ENCODE assay signal across 8 mouse cellular contexts in the genomic region with DNA sequence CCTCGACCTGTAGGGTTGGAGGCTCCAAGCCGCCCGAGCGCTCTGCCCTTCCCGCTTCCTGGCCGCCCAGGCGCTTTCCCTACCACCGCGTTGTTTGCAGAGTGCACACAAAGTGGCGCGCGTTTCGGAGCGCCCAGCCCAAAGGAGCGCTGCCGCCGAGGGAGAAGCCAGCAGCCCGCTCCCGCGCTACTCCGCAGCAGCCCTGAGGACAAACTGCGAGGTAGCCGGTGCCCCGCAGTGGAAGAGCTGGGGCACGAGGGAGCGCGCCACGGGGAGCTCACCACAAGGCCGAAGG. TPM values are rescaled to one million over a fixed set of nuclear protein-coding genes. Genes with fewer than 3 reads are reported as not detected.
DNase-seq lines count a peak whose midpoint lies in the region; ATAC-seq and TF ChIP-seq lines count a peak whose summit lies in the region.

No protein-coding gene starts in this region.

- DNase-seq in ES-CJ7 (ENCODE audit: low read depth, low spot score), result peak; percentile 57
- DNase-seq in liver, embryonic 14.5 days (ENCODE audit: low read depth in 3 of 3, low spot score in 3 of 3), result no peak
- DNase-seq in left cerebral cortex, postnatal 10 days (ENCODE audit: extremely low spot score in 1 of 2, low spot score in 2 of 2), result no peak
- no peak for DNase-seq in left cerebral cortex, postnatal 14 days (ENCODE audit: low spot score in 2 of 2)
- no peak for DNase-seq in left cerebral cortex, adult 11 months (ENCODE audit: low spot score)

- peak overlapping the region; percentile 64 for H3K4me3 ChIP-seq in E14TG2a.4 (replicated peaks; ENCODE audit: low read length)
- H3K4me3 ChIP-seq in heart, embryonic 15.5 days, result peak overlapping the region; percentile 70
- peak overlapping the region; percentile 35 to 41 for H3K4me3 ChIP-seq in liver, embryonic 14.5 days (ENCODE audit: insufficient read depth in 1 of 2, low read depth in 2 of 2, low read length in 2 of 2)

- intact Hi-C loops in left cerebral cortex, postnatal 10 days (cut with DNase I), result loop anchor here (5.0 kb wide), 1 partner anchor 348 kb away; no protein-coding TSS in a partner anchor
- intact Hi-C loops in left cerebral cortex, postnatal 14 days (cut with DNase I), result no loop called here

- no peak for TF ChIP-seq EP300 in liver, embryonic 14.5 days (IDR thresholded peaks at IDR 0.05; ENCODE audit: low read depth)

- ATAC-seq in heart, embryonic 15.5 days (replicated peaks; ENCODE audit: insufficient number of reproducible peaks, insufficient read depth, low FRiP score, low read depth), result no peak
- no peak for ATAC-seq in liver, embryonic 14.5 days (ENCODE audit: insufficient read depth)
- no peak for ATAC-seq in inflammation-experienced regulatory T-cells, adult 6 months

- peak overlapping the region; percentile 73 for H3K9ac ChIP-seq in heart, embryonic 15.5 days
- peak overlapping the region; percentile 10 for H3K9ac ChIP-seq in liver, embryonic 14.5 days (replicated peaks)

- peaks cover under 1% of the 10 kb centered on the region; the same call in 1 of the 2 replicates for H3K9me3 ChIP-seq in E14TG2a.4 (ENCODE audit: low read length)
- H3K9me3 ChIP-seq in heart, embryonic 15.5 days (replicated peaks), result no peaks in the 10 kb centered on the region
- no peaks in the 10 kb centered on the region for H3K9me3 ChIP-seq in liver, embryonic 14.5 days (ENCODE audit: control insufficient read depth, low read length)

- under 1% methylated on average over 29 of the region's 29 CpGs for WGBS in heart, embryonic 15.5 days
- 1% methylated on average over 29 of the region's 29 CpGs for WGBS in liver, embryonic 14.5 days (ENCODE audit: insufficient replicate concordance)

- no peak for TF ChIP-seq CTCF in E14TG2a.4 (conservative IDR thresholded peaks at IDR 0.05; ENCODE audit: low read length)
- no peak for TF ChIP-seq CTCF in liver, embryonic 14.5 days (IDR thresholded peaks at IDR 0.05; ENCODE audit: low read depth)

- no peaks in the 10 kb centered on the region for H3K36me3 ChIP-seq in E14TG2a.4 (ENCODE audit: insufficient read depth, low read length)
- no peaks in the 10 kb centered on the region for H3K36me3 ChIP-seq in heart, embryonic 15.5 days
- H3K36me3 ChIP-seq in liver, embryonic 14.5 days (replicated peaks; ENCODE audit: control insufficient read depth, insufficient read depth, low read depth), result no peaks in the 10 kb centered on the region

- H3K27me3 ChIP-seq in E14TG2a.4 (ENCODE audit: insufficient read depth, low read length), result peaks cover 93% of the 10 kb centered on the region
- peaks cover 93% of the 10 kb centered on the region for H3K27me3 ChIP-seq in heart, embryonic 15.5 days
- peaks cover 99% of the 10 kb centered on the region for H3K27me3 ChIP-seq in liver, embryonic 14.5 days (ENCODE audit: control insufficient read depth, insufficient read depth, low read length)

- H3K27ac ChIP-seq in heart, embryonic 15.5 days, result peak overlapping the region; percentile 97
- H3K27ac ChIP-seq in liver, embryonic 14.5 days, result no peak overlapping the region; the same call in 1 of the 2 replicates

- H3K4me1 ChIP-seq in E14TG2a.4 (replicated peaks; ENCODE audit: low read depth, low read length), result peaks cover 62% of the 10 kb centered on the region
- peaks cover 47% of the 10 kb centered on the region for H3K4me1 ChIP-seq in heart, embryonic 15.5 days (replicated peaks)
- H3K4me1 ChIP-seq in liver, embryonic 14.5 days (replicated peaks; ENCODE audit: control insufficient read depth in 2 of 2, insufficient read depth in 2 of 2, low read length in 1 of 2), result no peaks in the 10 kb centered on the region

- H3K4me2 ChIP-seq in heart, embryonic 15.5 days, result peak overlapping the region; percentile 78
- peak overlapping the region; percentile 21; the same call in 1 of the 2 replicates for H3K4me2 ChIP-seq in liver, embryonic 14.5 days (ENCODE audit: low read depth)

RNA-seq across cellular contexts. Expression of gene Igf2, which starts 6.0 kb away (rescaled TPM):
- 1,178 and 1,276 TPM in 2 replicates for polyA plus RNA-seq in heart, embryonic 15.5 days (2015; fragmentation: Nextera tagmentation; extraction: Ambion mirVana)
- 904 and 960 TPM in 2 replicates for polyA plus RNA-seq in liver, embryonic 14.5 days (2012; rRNA removed)
- 416 and 496 TPM in 2 replicates for polyA plus RNA-seq in liver, embryonic 14.5 days (2014; fragmentation: Nextera tagmentation; extraction: Ambion mirVana)
- polyA plus RNA-seq in inflammation-experienced regulatory T-cells, adult 6 months (2017; shearing (Covaris generic)), result under 1 TPM in 2 of 3 experiments, not detected in 1; 0.19 to 0.26 TPM
- total RNA-seq in left cerebral cortex, postnatal 10 days (2021), result 100 to 1,000 TPM; 216 to 220 TPM
- total RNA-seq in left cerebral cortex, postnatal 14 days (2021), result 100 to 1,000 TPM; 179 to 218 TPM

RNA-seq across cellular contexts. Expression of gene Gm49394, which starts 9.1 kb away (rescaled TPM):
- not detected in 2 replicates for polyA plus RNA-seq in heart, embryonic 15.5 days (2015; fragmentation: Nextera tagmentation; extraction: Ambion mirVana)
- polyA plus RNA-seq in liver, embryonic 14.5 days (2012; rRNA removed), result 0.02 and 0.06 TPM in 2 replicates
- polyA plus RNA-seq in liver, embryonic 14.5 days (2014; fragmentation: Nextera tagmentation; extraction: Ambion mirVana), result not detected in 2 replicates
- polyA plus RNA-seq in inflammation-experienced regulatory T-cells, adult 6 months (2017; shearing (Covaris generic)), result not detected
- total RNA-seq in left cerebral cortex, postnatal 10 days (2021), result under 1 TPM; 0.10 to 0.21 TPM
- total RNA-seq in left cerebral cortex, postnatal 14 days (2021), result under 1 TPM in 1 of 2 experiments, not detected in 1; 0.11 TPM

Comparison
In these comparisons a context has a peak if more than half of its experiments do, and no peak if none do; other contexts are left out.
1. RNA of gene Igf2, which starts 6.0 kb away (polyA plus RNA-seq): 1,178 to 1,276 TPM in heart, embryonic 15.5 days and 416 to 960 TPM in liver, embryonic 14.5 days; 0.19 to 0.26 TPM in inflammation-experienced regulatory T-cells, adult 6 months; every median in the first group is over 100 times any median in the second.
2. Peak in every context shown above with its lines, with median percentiles within 50 percentile points of each other: H3K4me3 ChIP-seq.